Mouse (Mus musculus) gastrocnemius, postnatal 4 days (tissue): ENCODE results near the gene Nup107. TPM values are rescaled to one million over a fixed set of nuclear protein-coding genes. Genes with fewer than 3 reads are reported as not detected.

Source experiments
- DNase-seq, 2 experiments: peaks; one replicate each; pipeline ENCODE4 v3.0.0; 2021 to 2022; ENCODE audit warnings: low spot score in 2 of 2, mixed read lengths in 2 of 2
- total RNA-seq, 2 experiments: library from RNA; stranded (reverse); gene quantifications; 2 replicates each; pipeline ENCODE4 v1.2.3; 2021

Nup107 gene
- total RNA-seq, 2 experiments from 2014 or later = 16.8 to 21.3 TPM

DNA sequence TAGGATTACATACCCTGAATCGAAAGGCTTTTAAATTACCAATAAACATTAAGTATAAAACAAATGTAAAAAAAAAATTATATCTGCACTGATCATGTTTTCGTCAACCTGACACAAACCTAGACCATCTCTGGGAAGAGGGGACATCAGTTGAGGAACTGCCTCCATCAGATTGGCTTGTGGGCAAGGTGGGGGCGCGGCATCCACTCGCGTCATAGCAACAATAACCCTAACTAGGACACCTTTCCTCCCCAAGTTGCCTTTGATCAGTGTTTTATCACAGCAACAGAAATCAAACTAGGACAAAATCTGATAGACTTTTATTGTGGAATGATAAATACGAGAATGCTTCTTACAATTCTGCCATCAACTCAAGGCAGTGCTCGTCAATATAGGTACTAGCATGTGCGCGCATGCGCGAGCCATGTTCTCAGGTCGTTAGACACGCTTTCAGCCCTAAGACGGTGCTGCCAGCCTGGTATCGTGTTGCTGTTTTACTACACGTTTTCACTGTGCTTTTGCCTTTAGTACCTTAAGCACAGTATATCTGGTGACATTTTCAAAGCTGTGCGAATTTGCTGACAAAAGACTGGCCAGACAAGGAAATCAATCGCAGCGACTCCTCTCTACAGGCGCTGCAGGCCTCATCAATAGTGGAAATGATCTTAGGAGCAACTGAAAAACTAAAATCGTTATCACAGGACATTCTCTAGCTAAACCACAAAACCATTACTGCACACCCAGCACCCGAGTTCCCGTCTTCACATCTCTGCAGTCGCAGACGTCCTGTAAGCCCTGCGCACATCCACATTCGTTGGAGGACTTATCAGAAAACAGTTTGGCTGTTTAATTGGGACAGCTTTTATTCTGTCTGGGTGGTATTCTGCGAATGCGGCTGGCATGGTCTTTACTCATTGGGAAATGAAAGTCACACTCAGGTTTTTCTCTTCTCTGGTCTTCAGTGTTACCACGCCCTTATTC, 11.7 kb upstream of the Nup107 start:
- no peak for DNase-seq

GRCm38 (mm10) chr10:117801886-117802285, 9.4 kb upstream of the Nup107 start:
- DNase-seq = no peak

GRCm38 (mm10) chr10:117799806-117800205, 7.3 kb upstream of the Nup107 start:
- DNase-seq = no peak

GRCm38 (mm10) chr10:117798436-117799035, 6.0 kb upstream of the Nup107 start:
- no peak for DNase-seq

DNA sequence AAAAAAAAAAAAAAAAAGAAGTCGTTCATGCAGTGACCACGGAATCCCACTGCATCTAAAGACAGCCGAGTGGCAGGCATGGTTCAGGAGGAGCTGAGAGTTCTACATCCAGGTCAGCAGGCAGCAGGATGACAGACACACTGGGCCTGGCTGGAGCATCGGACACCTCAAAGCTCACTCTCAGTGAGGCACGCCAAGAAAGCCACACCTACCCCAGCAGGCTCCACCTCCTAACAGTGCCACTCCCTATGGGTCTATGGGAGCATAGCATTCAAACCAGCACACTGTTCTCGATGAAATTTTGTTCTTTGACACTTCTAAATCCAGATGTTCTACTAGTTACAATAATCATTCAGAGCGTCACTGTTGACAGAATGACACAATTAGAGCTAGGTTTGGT, 5.2 kb upstream of the Nup107 start:
- DNase-seq = no peak

DNA sequence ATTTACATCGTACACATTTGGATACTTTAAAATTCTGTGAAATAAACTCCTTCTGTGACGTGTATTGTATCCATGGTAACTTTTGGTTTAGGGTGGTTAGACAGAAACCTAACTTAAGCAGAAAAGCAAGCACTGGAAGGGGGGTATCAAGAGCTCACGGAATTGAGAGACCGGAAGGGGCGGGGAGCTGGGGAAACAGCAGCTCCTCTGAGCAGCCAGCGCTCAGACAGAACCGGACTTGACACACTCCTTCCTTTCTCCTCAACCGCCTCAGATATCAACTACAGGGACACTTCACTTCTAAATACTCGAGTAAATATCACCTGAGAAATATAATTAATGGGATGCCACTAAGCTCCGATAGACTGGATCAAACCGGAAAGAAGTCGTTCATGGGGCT, 4.6 kb upstream of the Nup107 start:
- no peak for DNase-seq

- no peak for DNase-seq
Observed at GRCm38 (mm10) chr10:117796181-117796580, 3.7 kb upstream of the Nup107 start.

DNA sequence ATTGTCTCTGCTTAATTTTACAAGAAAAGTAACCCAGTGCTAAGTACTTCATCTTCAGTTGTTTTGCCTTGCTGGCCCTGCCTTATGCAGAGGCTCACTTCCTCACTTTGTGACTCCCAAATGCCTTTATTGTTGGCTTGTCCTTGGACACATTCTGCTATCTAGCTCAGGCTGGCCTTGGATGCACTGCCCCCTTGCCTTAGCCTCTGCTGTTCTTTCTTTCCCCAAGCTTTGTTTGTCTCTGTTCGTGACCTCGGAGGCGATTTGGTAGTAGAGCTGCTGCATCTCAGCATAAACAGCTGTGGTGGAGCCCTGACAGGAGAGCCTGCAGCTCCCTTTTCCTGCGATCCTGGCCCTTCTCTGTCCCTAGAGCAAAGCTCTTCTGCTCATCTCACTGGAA, 2.7 kb upstream of the Nup107 start:
- no peak for DNase-seq

DNA sequence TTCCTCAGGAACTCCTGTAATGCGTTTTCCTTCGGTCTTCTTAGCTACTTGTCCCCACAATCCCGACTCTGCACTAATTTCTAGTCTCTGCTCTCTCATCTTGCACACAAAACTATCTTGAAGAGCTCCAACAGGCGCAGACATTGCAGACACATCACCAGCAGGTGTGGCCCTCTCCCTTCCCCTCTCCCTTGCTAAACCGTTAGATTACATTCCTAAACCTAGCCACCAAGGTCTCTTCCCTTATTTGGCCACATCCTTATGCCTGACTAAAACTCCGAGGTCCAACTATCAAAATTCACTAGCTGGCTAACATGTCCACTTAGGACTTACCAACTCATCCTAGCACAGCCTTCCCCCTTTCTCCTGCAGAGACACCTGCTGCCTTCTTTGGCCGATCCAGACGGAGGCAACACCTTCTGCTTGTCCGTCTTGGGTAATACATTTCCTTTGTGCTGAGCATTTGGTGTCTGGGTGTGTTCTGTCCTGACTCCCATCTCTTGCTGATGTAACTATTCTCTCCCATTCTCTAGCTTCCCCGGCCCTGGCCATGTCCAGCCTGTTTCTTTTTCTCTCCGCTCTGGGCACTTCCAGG, 1.0 kb upstream of the Nup107 start:
- DNase-seq = no peak

DNA sequence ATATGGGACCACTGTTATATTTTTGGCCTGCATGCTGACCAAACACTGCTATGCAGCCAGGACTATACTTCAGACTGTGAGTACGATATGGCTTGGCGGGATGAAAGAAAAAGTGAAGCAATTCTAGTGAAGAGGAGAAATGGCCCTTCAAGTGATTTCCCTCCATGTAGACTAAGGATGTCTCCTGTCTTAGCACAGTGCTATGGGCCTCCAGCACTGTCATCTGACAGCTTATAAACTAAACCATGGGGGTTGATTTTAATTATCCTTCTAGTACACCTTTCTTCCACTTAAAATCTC, 1.4 kb downstream of the Nup107 start:
- DNase-seq = no peak

DNA sequence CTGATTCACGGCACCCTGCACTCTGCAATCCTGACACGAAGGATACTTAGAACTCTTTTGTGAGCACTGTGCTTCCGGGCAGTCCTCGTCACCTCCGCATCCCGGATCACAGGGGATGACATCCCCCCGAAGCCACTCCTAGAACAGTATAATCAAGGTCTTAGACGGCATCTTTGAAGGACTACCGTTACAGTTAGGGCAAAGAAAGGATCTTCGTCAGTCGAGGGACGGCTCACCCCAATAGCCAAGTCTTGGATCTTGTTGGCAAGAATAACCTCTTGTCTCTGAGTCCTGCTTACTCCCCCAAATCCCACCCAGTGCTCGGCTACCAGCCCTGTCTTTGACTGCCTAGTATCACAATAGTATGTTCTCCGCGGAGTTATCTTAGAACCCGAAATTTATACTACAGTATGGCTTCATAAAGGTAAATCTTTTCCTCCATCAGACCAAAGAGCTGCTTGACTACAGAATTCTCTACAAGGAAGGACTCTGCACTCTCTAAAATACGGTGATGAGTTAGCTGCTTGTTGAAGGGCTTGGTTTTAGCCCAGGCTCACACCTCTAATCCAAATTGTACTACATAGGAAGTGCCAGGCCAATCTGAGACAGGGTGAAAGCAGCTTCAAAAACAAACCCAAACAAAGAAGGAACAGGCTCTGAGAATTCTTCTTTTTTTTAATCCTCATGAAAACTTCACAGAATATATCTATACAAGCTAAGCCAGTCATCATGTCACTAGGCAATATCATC, 1.9 kb downstream of the Nup107 start:
- DNase-seq = no peak

GRCm38 (mm10) chr10:117790011-117790410, 2.5 kb downstream of the Nup107 start:
- no peak for DNase-seq

DNA sequence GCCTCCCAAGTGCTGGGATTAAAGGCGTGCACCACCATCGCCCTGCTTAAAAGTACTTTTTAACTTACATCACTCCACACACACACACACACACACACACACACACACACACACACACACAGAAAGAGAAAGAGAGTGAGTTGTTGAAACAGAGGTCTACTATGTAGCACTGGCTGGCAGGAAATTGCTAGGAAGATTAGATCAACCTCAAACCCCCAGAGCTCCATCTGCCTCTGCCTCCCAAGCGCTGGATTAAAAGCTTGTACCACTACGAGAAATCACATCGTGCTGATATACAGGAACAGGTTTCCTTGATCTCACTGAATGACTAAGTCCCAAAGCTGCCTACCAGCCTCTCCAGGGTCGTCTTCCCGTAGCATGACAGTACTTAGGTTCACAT, 7.9 kb downstream of the Nup107 start:
- no peak for DNase-seq

GRCm38 (mm10) chr10:117783786-117784420, 8.6 kb downstream of the Nup107 start:
- no peak for DNase-seq

GRCm38 (mm10) chr10:117782491-117783260, 9.8 kb downstream of the Nup107 start:
- no peak for DNase-seq

- DNase-seq = no peak
Observed at GRCm38 (mm10) chr10:117782056-117782455, 10.4 kb downstream of the Nup107 start.

- DNase-seq = no peak
Observed at GRCm38 (mm10) chr10:117781021-117781725, 11.3 kb downstream of the Nup107 start.

DNA sequence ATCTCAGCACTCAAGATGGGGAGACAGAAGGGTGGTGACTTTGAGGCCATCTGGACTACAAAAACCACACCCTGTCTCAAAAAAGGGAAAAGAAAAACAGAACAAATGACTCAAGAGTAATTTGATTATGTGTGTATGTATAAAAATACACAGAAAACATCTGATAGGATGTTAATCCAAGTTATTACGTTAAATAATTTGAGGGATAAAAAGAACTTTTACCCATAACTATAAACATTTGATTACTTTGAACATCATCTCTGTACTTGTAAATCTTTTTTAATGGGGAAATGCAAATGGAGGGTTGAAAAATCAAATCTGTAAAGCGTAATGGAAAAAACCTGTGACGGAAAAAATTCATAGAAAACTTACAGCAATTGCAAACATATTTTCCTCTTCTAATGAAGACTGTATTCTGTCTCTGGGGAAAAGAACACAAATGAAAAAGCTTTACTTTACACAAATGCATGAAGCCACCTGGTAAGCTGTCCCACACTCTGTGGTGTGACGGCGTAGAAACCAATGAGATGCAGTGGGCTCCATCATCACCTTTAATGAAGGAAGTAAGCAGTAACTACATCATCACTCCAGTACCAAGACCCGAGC, 12.1 kb downstream of the Nup107 start:
- no peak for DNase-seq

GRCm38 (mm10) chr10:117779581-117780305, 12.8 kb downstream of the Nup107 start:
- DNase-seq = no peak
